Mouse (Mus musculus): ENCODE measurements around the gene Pomgnt1.

Pomgnt1 gene

DNA sequence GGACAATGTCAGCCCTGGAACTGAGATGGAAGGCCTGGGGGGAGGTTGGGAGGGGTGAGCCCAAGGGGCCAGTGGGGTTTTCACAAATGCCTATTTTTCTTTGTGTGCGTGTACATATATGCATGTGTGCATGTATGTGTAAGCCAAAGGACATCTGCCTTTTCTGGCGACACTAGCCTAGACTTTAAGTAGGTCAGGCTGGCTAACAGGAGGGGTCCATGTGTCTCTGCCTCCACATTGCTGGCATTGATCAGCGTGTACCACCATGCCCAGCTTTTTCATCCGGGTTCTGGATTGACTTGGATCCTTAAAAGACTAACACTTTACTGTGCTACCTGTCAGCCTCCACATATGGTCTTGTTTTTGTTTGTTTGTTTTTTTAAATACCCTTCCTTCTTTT is 50.1 kb downstream of the Pomgnt1 start:
- DNase-seq (ENCODE audit: low read depth) = no peak

DNA sequence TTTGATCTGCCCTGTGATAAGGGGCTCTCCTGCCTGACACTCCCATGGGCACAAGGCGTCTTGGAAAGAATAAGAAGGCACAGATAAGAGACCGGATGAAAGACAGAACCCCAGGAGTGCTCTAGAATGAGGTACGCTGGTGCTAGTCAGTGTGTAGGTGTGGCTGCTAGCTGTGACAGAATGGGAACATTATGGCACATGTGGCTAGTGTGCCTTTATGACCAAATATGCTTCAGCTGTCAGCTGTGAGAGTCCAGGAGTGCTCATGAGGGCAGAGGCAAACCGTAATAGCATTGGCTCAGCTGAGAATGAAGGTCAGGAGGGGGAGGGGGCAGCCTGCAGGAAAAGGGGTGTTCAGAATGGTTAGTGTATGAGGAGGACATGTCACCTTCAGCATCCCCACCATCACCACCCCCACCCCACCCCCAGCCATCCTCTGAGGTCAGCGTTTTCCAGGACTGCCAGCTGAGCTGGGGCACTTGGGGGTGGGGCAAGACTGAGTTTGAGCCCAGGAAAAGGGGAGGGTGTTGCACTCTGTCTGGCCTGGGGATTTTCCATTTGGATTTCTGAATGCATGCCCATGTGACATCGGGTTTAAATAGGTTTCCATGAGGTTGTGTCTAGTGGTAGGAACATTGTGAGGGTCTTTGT is 51.0 kb downstream of the Pomgnt1 start:
- DNase-seq (ENCODE audit: low read depth) = no peak

DNA sequence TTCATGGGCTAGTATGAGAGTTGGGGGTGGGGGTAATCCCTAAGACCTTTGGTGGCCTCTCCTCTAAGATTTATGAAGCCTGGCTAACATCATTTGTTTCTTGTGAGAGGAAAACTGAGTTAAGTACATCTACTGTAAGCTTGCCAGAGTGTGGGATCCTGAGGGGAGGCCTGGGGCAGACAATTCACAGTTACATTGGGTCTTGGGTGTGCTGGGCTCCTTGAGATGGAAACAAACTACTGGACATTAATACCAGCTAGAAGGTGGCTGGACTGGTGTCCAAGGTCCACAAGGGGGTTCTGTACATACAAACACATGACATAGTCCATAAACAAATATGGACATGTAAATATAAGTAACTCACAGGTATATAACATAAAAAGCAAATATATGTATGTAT is 51.5 kb downstream of the Pomgnt1 start:
- DNase-seq (ENCODE audit: low read depth) = no peak

DNA sequence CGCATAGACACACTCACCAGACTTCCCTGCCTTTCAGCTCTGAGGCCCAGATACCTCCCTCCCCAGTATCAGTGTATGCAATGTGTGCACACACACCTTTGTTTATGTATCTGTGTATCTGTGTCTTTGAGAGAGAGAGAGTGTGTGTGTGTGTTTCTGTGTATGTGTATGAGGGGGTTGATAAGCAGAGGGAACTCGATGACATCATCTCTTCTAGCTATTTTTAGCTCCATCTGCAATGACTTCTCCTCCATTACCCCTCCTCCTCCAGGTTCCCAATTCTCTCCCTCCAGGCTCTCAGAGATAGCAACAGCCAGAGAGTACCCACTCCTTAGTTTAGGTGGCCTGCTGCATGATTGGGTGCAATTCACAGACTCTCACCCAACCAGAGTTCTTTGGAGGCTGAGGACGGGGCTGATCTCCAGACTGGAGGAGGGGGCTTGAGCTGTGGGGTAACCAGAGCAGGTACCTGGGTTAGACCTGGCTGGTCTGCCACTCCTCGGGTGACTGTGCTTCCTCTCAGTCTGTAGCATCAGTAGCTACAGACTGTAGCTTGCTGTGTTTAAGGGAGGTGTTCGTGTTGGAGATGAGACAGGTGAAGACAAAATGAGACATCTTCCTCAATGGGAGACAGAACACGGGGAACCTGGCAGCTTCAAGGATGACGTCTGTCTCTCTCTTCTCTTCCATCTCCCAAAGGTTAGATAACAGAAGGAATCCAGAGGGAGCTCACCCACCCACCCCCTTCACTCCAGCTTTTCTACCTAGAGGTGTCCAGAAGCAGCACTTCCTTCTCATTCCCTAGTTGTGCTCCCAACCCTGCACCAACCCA is 52.3 kb downstream of the Pomgnt1 start:
- DNase-seq (ENCODE audit: low read depth) = no peak

DNA sequence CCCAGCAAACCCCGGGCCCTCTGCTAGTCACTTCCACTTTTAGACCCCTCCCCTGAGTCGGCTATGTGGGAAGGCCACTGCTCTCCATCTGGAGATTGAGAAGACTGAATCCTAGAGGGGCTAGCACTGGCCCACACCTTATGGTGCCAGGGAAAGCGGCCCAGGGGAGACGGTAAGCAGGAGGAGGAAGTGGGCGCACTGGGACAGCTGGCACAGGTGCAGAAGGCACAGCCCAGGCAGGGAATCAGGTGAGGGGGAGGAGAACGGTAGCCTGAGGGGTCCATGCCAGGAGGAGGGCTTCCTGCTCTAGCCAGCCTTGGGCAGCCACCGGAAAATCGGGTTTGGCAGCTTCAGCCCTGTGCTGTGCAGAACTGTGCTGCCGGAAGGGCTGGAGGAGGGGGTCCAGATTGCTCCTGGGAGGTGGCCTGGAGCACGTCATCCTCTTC is 52.9 kb downstream of the Pomgnt1 start:
- no peak for DNase-seq (ENCODE audit: low read depth)

DNA sequence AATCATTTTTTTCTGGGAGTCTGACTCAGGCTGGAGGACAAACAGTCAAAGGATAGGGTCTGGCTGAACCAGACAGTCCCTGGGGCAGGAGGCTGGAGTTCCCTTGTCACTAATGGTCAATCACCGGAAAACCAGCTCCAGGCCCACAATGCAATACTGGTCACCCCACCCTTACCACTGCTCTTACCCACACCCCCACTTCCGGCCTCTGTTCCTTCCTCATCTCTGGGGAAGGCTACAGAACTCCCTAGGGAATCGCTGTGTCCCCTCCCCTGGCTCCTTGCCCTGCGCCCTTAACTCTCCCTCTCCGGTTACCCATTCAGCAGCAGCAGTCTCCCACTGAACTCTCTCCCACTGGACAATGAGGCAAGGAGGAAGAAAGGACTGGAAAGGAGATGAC is 53.5 kb downstream of the Pomgnt1 start:
- DNase-seq (ENCODE audit: low read depth) = no peak

DNA sequence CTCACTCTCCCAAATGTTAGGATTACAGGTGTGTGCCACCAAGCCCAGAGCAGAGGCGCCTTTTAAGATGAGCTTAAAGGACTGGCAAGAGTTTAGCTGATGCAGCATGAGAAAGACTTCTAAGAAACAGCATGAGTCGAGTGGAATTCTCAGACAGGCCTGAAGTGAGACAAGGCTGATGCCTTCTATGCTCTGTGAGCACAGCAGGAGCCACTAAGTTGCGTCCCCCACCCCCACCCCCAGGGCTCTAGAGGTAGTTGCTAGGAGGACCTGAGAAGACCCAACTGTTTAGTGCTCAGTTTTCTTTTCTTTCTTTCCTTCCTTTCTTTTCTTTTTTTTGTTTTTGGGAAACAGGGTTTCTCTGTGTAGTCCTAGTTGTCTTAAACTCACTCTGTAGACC is 58.4 kb downstream of the Pomgnt1 start:
- no peak for DNase-seq (ENCODE audit: low read depth)

DNA sequence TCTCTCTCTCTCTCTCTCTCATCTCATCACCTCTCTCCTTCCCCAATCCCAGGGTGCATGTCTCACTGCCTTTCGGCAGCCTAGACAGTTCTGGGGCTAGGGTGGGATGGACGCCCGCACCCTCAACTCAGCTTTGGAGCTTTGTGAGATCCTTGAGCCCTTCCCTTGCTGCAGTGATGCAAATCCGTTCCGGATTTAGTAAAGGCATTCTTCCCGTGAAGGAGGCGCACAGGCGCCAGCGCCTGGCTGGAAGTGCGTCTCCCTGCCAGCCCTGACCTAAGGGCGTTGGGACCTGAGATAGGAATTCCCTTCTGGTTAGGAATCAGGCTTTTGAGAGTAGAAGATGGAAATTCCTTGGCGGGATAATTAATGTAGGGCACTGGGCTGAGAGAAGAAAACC is 59.1 kb downstream of the Pomgnt1 start:
- no peak for DNase-seq (ENCODE audit: low read depth)

DNA sequence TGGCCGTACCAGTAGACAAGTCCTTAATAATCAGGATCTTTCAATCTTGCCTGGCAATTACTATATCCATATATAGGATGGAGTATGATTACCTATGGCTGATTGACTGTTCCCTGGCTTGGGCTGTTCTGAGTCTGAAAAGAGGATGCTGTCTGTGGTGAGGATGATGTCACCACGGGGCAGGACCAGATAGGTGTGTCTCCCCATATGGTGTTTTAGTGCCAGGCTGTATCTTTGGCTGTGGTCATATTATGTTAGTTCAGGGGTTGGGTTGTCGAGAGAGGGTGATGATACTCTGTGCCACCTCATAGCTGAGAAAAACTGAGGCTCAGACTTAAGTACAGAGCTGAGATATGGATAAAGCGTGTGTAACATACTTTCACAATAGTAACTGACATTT is 61.4 kb downstream of the Pomgnt1 start:
- DNase-seq (ENCODE audit: low read depth) = no peak

DNA sequence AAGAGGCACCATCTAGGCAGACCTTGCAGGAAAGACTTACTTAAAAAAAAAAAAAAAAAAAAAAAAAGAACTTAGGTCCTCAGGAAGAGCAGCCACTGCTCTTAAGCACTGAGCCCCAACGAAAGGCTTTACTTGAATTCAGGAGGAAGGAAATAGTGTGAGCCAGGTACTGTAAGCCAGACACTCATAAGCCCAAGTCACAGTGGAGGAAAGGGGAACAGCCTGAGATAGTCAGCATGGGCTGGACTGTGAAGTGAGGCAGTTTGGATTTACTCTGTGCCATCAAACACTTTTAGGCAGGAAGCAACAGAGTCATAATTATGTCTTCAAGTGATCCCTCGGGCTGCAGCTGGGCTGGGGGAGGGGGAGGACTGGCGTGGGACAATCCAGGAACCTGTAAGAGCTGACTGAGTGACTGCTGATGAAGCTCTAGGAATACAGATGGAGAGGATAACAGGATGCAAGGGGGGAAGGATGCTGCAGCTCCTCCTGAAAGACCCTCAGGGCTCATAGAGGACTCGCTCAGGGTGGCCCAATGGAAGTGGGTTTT is 68.7 kb downstream of the Pomgnt1 start:
- no peak for DNase-seq (ENCODE audit: low read depth)

DNA sequence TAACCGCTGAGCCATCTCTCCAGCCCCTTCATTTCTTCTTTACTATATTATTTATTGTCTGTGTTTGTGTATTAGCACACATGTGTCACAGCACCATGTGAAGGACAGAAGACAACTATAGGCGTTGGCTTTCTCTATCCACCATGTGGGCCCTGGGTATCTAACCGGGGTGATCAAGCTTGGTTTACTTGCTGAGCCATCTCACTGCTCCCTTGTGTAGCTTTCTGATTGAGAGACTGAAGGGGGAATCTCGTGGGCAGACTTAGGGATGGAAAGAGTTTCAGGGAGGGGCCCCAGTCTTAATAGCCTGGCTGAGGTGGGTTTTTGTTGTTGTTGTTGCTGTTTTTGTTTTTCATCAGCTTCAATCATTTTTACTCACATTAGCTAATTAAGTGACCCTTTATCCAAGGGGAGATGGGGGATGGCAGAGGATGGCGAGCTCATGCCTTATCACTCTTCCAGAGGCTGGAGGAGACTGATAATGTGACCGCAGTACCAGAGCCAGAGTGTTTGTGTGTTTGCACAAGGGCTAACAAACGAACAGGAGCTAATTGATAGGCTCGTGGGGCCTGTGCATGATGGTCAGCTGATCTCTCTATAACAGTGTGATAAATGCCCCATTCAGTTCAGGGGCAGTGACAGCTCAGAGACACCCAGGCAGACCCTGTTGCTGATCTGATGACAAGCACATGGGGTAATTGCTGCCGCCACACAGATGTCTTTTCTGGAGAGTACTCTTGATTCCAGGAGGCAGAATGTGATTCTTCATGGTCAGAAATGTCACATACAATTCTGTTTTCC is 70.1 kb downstream of the Pomgnt1 start:
- DNase-seq (ENCODE audit: low read depth) = no peak

DNA sequence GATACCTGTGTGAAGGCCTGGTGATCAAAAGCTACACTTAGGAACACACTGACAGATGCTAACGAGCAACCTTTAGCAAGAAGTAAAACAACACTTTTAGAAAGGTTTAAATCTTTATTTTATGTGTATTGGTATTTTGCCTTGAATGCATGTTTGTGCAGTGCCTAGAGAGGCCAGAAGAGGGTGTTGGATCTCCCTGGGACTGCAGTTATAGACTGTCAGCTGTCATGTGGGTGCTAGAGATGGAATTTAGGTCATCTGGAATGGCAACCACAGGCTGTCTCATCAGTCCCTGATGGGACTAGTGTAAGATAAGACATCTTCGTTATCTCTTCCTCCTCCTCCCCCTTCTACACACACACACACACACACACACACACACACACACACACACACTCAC is 74.8 kb downstream of the Pomgnt1 start:
- no peak for DNase-seq (ENCODE audit: low read depth)

DNA sequence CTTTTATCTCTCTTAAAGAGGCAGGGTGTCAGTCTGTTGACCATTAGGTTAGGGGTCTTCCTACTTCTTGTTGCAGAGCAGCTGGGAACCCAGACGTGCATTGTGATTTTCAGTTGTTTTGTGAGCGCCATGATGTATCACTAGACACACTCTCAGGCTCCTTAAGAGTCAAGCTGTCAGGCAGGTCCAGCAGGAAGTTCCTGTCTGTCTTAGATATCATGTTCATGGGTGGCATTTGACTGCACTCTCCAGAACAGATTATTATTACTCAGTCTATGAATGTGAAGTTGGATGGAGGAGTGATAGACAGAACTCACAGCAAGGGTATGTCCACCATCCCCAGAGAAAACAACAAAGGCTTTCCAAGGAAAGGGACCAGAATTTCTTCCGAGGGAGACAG is 80.8 kb downstream of the Pomgnt1 start:
- no peak for DNase-seq (ENCODE audit: low read depth)

DNA sequence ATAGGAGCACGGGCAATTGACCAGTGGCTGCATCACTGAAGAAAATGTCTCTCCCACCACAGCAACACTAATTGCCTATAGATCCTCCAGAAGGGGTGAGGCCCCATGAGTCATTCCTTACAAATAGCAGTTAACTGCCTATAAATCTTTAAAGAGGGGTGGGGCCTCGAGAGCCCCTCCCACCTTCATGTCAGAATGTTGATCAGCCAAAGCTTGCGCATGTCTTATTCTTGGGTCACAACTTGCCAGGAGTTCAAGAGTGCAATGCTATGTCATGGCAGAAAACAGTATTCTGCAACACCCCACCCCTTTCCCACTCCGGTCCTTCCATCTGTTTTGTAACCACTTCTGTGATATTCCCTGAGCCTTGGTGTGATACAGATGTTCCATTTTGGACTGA is 82.9 kb downstream of the Pomgnt1 start:
- DNase-seq (ENCODE audit: low read depth) = no peak

DNA sequence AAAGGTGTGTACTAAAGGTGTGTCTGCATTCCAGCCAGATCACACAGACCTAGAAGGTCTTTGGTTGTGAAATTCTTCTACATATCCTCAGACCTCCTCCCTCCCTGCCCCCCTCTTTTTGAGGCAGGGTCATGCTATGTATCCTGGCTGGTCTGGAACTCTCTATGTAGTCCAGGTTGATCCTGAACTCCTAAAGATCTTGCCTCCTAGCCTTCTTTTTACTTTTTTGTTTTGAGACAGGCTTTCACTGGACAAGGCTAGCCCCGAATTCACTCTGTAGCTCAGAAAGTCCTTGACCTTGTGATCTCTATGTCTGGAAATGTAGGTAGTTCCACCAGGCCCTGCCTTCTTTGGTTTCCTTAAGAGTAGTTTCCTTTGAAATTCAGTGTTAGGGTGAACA is 85.3 kb downstream of the Pomgnt1 start:
- no peak for DNase-seq (ENCODE audit: low read depth)

All from naive thymus-derived CD4-positive, alpha-beta T cell, adult 2 months (primary cell).